Mouse (Mus musculus): Measurements from ENCODE around the gene Cma2.

- TF ChIP-seq ETS1 (IDR thresholded peaks at IDR 0.05; ENCODE audit: low read depth, low read length) = no peak
- no peak for TF ChIP-seq POLR2AphosphoS2 (IDR thresholded peaks at IDR 0.05; ENCODE audit: low read length)
- no peak for TF ChIP-seq CTCF (IDR thresholded peaks at IDR 0.05 in 2 of 3, conservative IDR thresholded peaks at IDR 0.05 in 1 of 3; ENCODE audit: control insufficient read depth in 1 of 3, insufficient read depth in 1 of 3, low read depth in 2 of 3, low read length in 3 of 3, poor library complexity in 1 of 3, severe bottlenecking in 1 of 3)
- peak; percentile 49; the same call in 1 of the 2 replicates for TF ChIP-seq GATA1 (IDR thresholded peaks at IDR 0.05; ENCODE audit: low read depth, low read length)
- no peak for TF ChIP-seq TAL1 (IDR thresholded peaks at IDR 0.05; ENCODE audit: low read length)
- TF ChIP-seq EP300 (IDR thresholded peaks at IDR 0.05; ENCODE audit: low read depth in 1 of 2, low read length in 2 of 2) = peak in 1 of 2 experiments; percentile 61; a peak in 1 of 4 replicates
These were observed 21.4 kb upstream of the Cma2 start for GRCm38 (mm10) chr14:55929263-55929997.

All from MEL (cell line).